Mouse (Mus musculus) gastrocnemius, adult 2 months (tissue): ENCODE results near the gene Net1. TPM values are rescaled to one million over a fixed set of nuclear protein-coding genes. Genes with fewer than 3 reads are reported as not detected.

Source experiments
- DNase-seq: peaks from one replicate; pipeline ENCODE4 v3.0.0; 2022
- H3K27ac ChIP-seq: fragments of 200-600 bp; 2 replicates; pipeline ENCODE4 v1.8.1; 2022; ENCODE audit warnings: mild to moderate bottlenecking
- H3K4me3 ChIP-seq: fragments of 200-600 bp; 2 replicates; pipeline ENCODE4 v1.8.1; 2022; ENCODE audit warnings: mild to moderate bottlenecking, moderate library complexity
- CTCF ChIP-seq: fragments of 200-600 bp; IDR thresholded peaks from 2 replicates; pipeline ENCODE4 v1.8.1; 2022; ENCODE audit warnings: antibody characterized with exemption, mild to moderate bottlenecking, moderate library complexity
- intact Hi-C: fragments of 180-260 bp; cut with DNase I; formaldehyde crosslinking; loops from one replicate; pipeline ENCODE4 v1.15.1; 2025
- total RNA-seq, 2 experiments: library from RNA; stranded (reverse); gene quantifications; 2 replicates each; pipeline ENCODE4 v1.2.3; 2021

The Net1 gene
- total RNA-seq, 2 experiments from 2014 or later: 41.2 to 54.4 TPM

- no peak for TF ChIP-seq CTCF
- intact Hi-C loops: no loop called here
- Histone ChIP-seq H3K4me3 (no peak overlapping the region), H3K27ac (no peak overlapping the region)
- DNase-seq: no peak
These were observed 31.4 kb downstream of the Net1 start for GRCm38 (mm10) chr13:3886663-3887062.

GRCm38 (mm10) chr13:3877679-3878220 lies 40.3 kb downstream of the Net1 start:
- intact Hi-C loops: no loop called here
- no peak overlapping the region for H3K4me3 ChIP-seq
- H3K27ac ChIP-seq: no peak overlapping the region
- TF ChIP-seq CTCF: no peak
- no peak for DNase-seq

- DNase-seq: no peak
- intact Hi-C loops: no loop called here
- H3K4me3 ChIP-seq: no peak overlapping the region
- TF ChIP-seq CTCF: no peak
- H3K27ac ChIP-seq: no peak overlapping the region
These were observed 40.8 kb downstream of the Net1 start for GRCm38 (mm10) chr13:3877185-3877584.

- intact Hi-C loops: no loop called here
- no peak overlapping the region for H3K27ac ChIP-seq
- no peak overlapping the region for H3K4me3 ChIP-seq
- no peak for TF ChIP-seq CTCF
- DNase-seq: no peak
These were observed 41.6 kb downstream of the Net1 start for GRCm38 (mm10) chr13:3876448-3876847.

- Histone ChIP-seq H3K27ac (no peak overlapping the region), H3K4me3 (no peak overlapping the region)
- DNase-seq: no peak
- intact Hi-C loops: no loop called here
- TF ChIP-seq CTCF: no peak
These were observed 45.2 kb downstream of the Net1 start for GRCm38 (mm10) chr13:3872832-3873231.

DNA sequence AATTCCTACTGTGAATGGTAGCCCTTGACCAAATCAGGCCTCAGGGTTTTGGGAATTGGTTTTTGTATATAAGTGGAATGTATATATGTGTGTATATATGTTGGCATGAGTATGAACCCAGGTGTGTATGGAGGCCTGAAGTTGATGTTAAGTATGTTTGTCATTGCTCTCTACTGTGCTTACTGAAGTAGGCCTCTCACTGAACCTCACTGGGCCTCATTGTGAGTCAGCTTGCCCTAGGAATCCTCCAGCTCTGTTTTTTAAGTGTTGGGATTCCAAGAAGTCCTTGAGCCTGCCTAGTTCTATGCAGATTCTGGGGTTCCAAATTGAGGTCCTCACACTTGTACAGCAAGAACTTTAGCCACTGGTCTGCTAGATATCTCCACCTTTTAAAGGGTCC lies 48.1 kb downstream of the Net1 start:
- no peak for DNase-seq
- Histone ChIP-seq H3K27ac (no peak overlapping the region), H3K4me3 (no peak overlapping the region)
- no peak for TF ChIP-seq CTCF
- intact Hi-C loops: no loop called here

DNA sequence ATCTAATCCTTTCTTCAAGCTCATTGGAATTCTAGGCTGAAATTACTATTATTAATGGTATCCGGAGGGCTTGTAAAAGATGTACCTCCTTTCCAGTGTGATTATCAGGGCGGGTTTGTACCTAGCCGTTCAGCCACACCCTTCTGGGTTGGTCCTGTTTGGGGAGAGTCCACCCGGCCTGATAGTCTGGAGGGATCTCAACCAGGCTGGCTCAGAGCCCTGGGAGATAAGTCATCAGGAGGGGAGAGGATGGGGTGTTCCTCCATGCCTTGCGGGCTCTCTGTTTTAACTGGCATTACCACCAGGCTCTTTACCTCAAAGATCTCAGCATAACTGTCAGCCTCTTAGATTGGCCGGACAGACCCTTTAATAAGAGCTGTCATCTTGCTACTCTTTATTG lies 50.9 kb downstream of the Net1 start:
- intact Hi-C loops: no loop called here
- Histone ChIP-seq H3K27ac (no peak overlapping the region), H3K4me3 (no peak overlapping the region)
- no peak for DNase-seq
- no peak for TF ChIP-seq CTCF

- DNase-seq: no peak
- Histone ChIP-seq H3K4me3 (no peak overlapping the region), H3K27ac (no peak overlapping the region)
- TF ChIP-seq CTCF: no peak
- intact Hi-C loops: no loop called here
These were observed 51.5 kb downstream of the Net1 start for GRCm38 (mm10) chr13:3866355-3867052.

DNA sequence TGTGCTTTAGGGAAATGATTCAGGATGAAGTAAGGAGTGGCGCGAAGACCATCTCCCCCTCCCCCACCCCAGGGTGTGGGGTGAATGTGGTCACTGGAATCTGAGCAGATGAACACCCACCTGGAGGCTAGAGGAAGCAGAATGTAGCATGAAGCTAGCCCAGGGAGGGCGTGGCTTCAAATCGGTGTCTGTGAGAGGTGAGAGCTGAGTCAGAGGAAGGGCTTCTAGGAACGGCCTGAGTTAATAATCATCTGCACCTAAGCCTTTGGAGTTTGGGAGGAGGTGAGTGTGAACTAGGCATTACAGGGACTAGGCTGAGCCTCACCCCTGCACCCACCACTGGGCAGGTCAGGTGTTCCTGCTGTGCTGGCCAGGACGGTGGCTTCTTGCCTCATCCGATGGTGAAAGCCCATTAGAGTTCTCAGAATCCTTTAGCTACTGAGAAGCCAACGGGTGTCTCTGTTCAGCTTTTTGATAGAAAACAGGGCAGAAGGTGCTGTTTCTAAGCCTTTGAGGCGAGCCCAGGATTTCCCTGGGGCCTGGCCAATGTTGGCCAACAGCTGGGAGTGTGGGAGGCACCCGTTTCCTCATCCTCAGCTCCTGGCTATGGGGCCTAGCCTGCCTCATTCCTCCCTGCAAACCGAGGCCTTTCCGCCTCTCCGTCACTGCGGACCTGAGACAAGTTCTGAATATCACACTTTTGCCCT lies 52.2 kb downstream of the Net1 start:
- intact Hi-C loops: no loop called here
- DNase-seq: no peak
- TF ChIP-seq CTCF: no peak
- H3K4me3 ChIP-seq: no peak overlapping the region
- no peak overlapping the region for H3K27ac ChIP-seq

GRCm38 (mm10) chr13:3862922-3863580 lies 55.0 kb downstream of the Net1 start:
- DNase-seq: no peak
- no peak for TF ChIP-seq CTCF
- intact Hi-C loops: no loop called here

GRCm38 (mm10) chr13:3862325-3862724 lies 55.7 kb downstream of the Net1 start:
- Histone ChIP-seq H3K4me3 (no peak overlapping the region), H3K27ac (no peak overlapping the region)
- DNase-seq: no peak
- intact Hi-C loops: no loop called here
- no peak for TF ChIP-seq CTCF

More at GRCm38 (mm10) chr13:3862922-3863580, 55.0 kb downstream of the Net1 start:
- Histone ChIP-seq H3K27ac (no peak overlapping the region), H3K4me3 (no peak overlapping the region)

GRCm38 (mm10) chr13:3861251-3861650 lies 56.8 kb downstream of the Net1 start:
- TF ChIP-seq CTCF: no peak
- DNase-seq: no peak
- Histone ChIP-seq H3K4me3 (no peak overlapping the region), H3K27ac (no peak overlapping the region)
- intact Hi-C loops: no loop called here

- no peak for TF ChIP-seq CTCF
- Histone ChIP-seq H3K27ac (no peak overlapping the region), H3K4me3 (no peak overlapping the region)
- DNase-seq: no peak
- intact Hi-C loops: no loop called here
These were observed 61.8 kb downstream of the Net1 start for GRCm38 (mm10) chr13:3856252-3856651.
